Mouse (Mus musculus): ENCODE results near the gene 1700049E17Rik2. TPM values are rescaled to one million over a fixed set of nuclear protein-coding genes. Genes with fewer than 3 reads are reported as not detected.
"Not testable (repeated sequence)": the region's sequence is repeated elsewhere in the genome, so short reads cannot be mapped to it uniquely, and the experiment has no call there.

The 1700049E17Rik2 gene
- not detected in 2 replicates for polyA plus RNA-seq (2015; fragmentation: Nextera tagmentation; extraction: Ambion mirVana)

DNA sequence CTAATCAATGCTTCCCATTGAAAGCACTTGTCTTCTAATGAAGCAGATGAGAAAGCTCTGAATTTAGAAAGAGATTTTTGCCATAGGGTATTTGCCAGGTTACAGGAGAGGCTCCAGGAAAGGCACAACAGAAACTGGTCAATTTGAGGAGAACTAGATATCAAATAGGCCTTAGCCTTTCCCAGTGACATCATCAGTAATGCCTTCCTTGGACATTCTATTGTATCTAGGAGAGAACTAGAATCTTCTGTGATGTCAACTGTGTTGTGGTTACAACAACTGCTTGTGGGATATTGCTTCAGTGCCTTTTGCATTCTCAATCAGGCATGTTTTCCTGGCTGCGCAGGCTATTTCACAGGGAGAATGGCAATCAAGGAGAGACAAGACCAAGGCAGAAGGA is at the start of gene 1700049E17Rik2:
Gene 1700049E17Rik2, plus strand, starts transcription at position 301 of the 400 bp plus-strand sequence.
- WGBS = no CpG with 5 or more reads among the region's 1 CpGs
- DNase-seq (ENCODE audit: low spot score); H3K27me3 ChIP-seq (ENCODE audit: insufficient read depth, low read length); H3K4me2 ChIP-seq (ENCODE audit: low read length); H3K9me3 ChIP-seq (replicated peaks; ENCODE audit: low read length); H3K27ac ChIP-seq; H3K4me1 ChIP-seq (replicated peaks; ENCODE audit: insufficient read depth, low read length); H3K36me3 ChIP-seq (ENCODE audit: insufficient read depth, low read length); H3K4me3 ChIP-seq (replicated peaks; ENCODE audit: low read depth, low read length); ATAC-seq (replicated peaks; ENCODE audit: low FRiP score, low read depth); H3K9ac ChIP-seq (ENCODE audit: low read depth, low read length): not testable (repeated sequence)

DNA sequence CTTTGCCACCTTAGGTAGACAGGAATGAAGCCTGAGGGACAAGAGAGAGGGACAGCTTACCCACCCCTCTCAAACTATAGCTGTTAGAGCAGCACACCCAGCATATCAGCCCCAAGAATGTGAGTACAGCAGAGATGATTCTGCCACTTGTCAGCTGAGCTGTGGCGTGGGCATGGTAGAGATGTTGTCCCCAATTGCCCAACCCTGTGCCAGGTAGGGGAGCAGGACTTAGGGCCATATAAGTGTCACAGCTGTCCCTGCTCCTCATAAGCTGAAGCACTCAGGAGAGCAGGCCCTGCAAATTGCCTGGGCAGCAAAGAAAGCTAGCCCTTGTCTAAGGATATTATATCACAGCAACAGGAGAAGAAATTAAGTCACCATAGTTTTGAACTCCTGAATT is 48.3 kb upstream of the 1700049E17Rik2 start:
- not testable (repeated sequence) for H3K4me3 ChIP-seq (replicated peaks; ENCODE audit: low read depth, low read length); H3K9ac ChIP-seq (ENCODE audit: low read depth, low read length); H3K9me3 ChIP-seq (replicated peaks; ENCODE audit: low read length); DNase-seq (ENCODE audit: low spot score); H3K27me3 ChIP-seq (ENCODE audit: insufficient read depth, low read length); H3K36me3 ChIP-seq (ENCODE audit: insufficient read depth, low read length); H3K4me1 ChIP-seq (replicated peaks; ENCODE audit: insufficient read depth, low read length); H3K4me2 ChIP-seq (ENCODE audit: low read length); ATAC-seq (replicated peaks; ENCODE audit: low FRiP score, low read depth); H3K27ac ChIP-seq
- 81% methylated on average over 1 of the region's 1 CpGs for WGBS

DNA sequence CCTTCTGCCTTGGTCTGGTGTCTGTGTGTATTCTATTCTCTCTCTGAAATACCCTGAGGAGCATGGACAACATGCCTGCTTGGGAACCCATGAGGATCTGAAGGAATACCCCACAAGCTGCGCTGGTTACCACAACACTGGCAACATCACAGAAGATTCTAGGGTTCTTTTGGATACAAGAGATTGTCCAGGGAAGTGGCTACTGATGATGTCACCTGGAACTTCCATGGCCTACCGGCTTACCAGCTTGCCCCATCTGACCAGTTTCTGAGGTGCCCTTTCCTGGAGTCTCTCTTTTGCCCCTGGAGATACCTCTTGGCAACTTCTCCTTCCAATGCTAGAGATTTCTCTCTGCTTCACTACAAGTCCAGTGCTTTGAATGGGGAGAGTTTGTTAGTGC is 17.5 kb upstream of the 1700049E17Rik2 start, which contains the start of gene Gm7970:
Gene Gm7970, minus strand, starts transcription at position 101 of the 400 bp plus-strand sequence.
- H3K27ac ChIP-seq; ATAC-seq (replicated peaks; ENCODE audit: low FRiP score, low read depth); DNase-seq (ENCODE audit: low spot score); H3K27me3 ChIP-seq (ENCODE audit: insufficient read depth, low read length); H3K36me3 ChIP-seq (ENCODE audit: insufficient read depth, low read length); H3K4me2 ChIP-seq (ENCODE audit: low read length); H3K9me3 ChIP-seq (replicated peaks; ENCODE audit: low read length); H3K4me1 ChIP-seq (replicated peaks; ENCODE audit: insufficient read depth, low read length); H3K4me3 ChIP-seq (replicated peaks; ENCODE audit: low read depth, low read length); H3K9ac ChIP-seq (ENCODE audit: low read depth, low read length): not testable (repeated sequence)
- WGBS = no CpG with 5 or more reads among the region's 2 CpGs

DNA sequence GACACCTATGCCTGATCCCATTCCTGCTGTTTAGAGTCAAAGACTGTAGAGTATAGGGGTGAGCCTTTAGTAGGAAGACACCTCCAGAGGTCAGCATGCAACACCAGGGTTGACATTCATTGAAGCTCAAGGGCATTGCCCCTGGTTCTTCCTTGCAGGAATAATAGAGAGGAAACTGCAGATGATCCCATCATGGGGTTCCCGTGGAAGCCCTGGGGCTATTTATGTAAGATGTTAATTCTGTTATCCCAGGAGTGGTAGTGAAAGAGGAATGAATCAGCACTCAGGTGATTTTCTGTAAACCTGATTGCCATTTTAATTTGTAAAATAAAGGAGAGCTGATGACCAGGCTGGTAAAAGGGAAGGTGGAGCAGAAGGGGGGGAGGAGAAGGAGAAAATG is 13.3 kb downstream of the 1700049E17Rik2 start:
- H3K9me3 ChIP-seq (replicated peaks; ENCODE audit: low read length); H3K4me1 ChIP-seq (replicated peaks; ENCODE audit: insufficient read depth, low read length); H3K9ac ChIP-seq (ENCODE audit: low read depth, low read length); H3K27ac ChIP-seq; H3K4me3 ChIP-seq (replicated peaks; ENCODE audit: low read depth, low read length); DNase-seq (ENCODE audit: low spot score); H3K36me3 ChIP-seq (ENCODE audit: insufficient read depth, low read length); ATAC-seq (replicated peaks; ENCODE audit: low FRiP score, low read depth); H3K27me3 ChIP-seq (ENCODE audit: insufficient read depth, low read length); H3K4me2 ChIP-seq (ENCODE audit: low read length): not testable (repeated sequence)
- WGBS = 79% methylated on average over 1 of the region's 1 CpGs

DNA sequence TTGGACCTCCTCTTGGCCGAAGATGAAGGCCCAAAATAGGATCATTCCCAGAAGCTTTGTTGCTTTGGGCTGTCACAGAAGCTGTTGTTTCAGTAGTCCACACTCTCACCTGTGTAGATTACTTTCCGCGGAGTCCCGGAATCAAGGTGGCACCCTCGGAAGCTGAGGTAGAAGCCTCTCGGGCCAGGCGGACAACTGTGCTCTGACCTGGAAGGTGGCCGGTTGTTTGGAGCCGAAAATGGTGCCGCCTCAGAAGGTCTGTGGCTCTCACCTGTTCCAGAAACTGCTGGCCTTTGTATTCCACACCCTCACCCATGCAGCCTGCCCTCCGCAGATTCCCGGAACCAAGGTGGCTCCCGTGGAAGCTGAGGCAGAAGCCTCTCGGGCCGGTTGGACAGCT is 27.9 kb downstream of the 1700049E17Rik2 start:
- 94% methylated on average over 15 of the region's 15 CpGs for WGBS
- H3K27me3 ChIP-seq (ENCODE audit: insufficient read depth, low read length); H3K4me1 ChIP-seq (replicated peaks; ENCODE audit: insufficient read depth, low read length); H3K27ac ChIP-seq; ATAC-seq (replicated peaks; ENCODE audit: low FRiP score, low read depth); H3K4me3 ChIP-seq (replicated peaks; ENCODE audit: low read depth, low read length); DNase-seq (ENCODE audit: low spot score); H3K36me3 ChIP-seq (ENCODE audit: insufficient read depth, low read length); H3K9ac ChIP-seq (ENCODE audit: low read depth, low read length); H3K9me3 ChIP-seq (replicated peaks; ENCODE audit: low read length); H3K4me2 ChIP-seq (ENCODE audit: low read length): not testable (repeated sequence)

DNA sequence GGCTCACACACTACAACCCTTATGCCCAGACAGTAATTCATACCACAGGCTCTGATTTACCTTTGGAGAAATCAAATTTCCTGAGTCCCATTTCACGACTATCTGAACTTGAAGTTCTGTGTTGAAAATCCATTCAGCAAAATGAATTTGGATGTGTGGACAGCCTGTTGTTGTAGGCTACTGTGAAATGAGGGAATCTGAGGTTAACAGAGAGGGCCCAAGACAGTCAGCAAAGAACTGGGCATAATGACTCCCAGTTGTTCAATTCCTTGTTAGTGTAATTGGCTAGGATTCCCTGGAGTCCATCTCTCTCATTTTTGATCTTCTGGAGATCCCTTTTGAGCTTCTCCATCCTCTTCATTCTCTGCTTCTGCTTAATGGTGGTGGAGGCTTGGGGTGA is 37.7 kb downstream of the 1700049E17Rik2 start:
- H3K4me2 ChIP-seq (ENCODE audit: low read length); H3K9ac ChIP-seq (ENCODE audit: low read depth, low read length); ATAC-seq (replicated peaks; ENCODE audit: low FRiP score, low read depth); DNase-seq (ENCODE audit: low spot score); H3K27ac ChIP-seq; H3K4me3 ChIP-seq (replicated peaks; ENCODE audit: low read depth, low read length); H3K9me3 ChIP-seq (replicated peaks; ENCODE audit: low read length); H3K36me3 ChIP-seq (ENCODE audit: insufficient read depth, low read length); H3K4me1 ChIP-seq (replicated peaks; ENCODE audit: insufficient read depth, low read length); H3K27me3 ChIP-seq (ENCODE audit: insufficient read depth, low read length): not testable (repeated sequence)
- WGBS = 88% methylated on average over 1 of the region's 1 CpGs

DNA sequence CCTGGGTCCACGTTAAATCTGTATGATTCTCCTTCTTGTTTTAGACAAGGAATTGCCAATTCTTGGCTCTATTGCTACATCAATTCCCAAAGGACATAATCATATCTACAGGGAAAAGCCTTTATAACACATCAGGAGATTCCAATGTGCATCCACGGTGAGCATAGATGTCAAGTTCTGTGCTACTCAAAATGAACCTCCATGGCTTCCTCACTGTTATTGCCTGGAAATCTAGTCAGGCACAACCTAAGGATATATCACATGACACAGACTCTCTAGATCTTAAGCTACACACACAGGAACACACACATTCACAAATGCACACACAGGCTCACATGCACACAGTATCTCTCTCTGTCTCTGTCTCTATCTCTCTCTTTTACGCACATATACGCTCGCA is 49.5 kb downstream of the 1700049E17Rik2 start:
- DNase-seq (ENCODE audit: low spot score); H3K4me2 ChIP-seq (ENCODE audit: low read length); H3K9ac ChIP-seq (ENCODE audit: low read depth, low read length); H3K9me3 ChIP-seq (replicated peaks; ENCODE audit: low read length); H3K4me1 ChIP-seq (replicated peaks; ENCODE audit: insufficient read depth, low read length); H3K36me3 ChIP-seq (ENCODE audit: insufficient read depth, low read length); H3K27me3 ChIP-seq (ENCODE audit: insufficient read depth, low read length); H3K4me3 ChIP-seq (replicated peaks; ENCODE audit: low read depth, low read length); H3K27ac ChIP-seq; ATAC-seq (replicated peaks; ENCODE audit: low FRiP score, low read depth): not testable (repeated sequence)
- WGBS = 93% methylated on average over 4 of the region's 5 CpGs

DNA sequence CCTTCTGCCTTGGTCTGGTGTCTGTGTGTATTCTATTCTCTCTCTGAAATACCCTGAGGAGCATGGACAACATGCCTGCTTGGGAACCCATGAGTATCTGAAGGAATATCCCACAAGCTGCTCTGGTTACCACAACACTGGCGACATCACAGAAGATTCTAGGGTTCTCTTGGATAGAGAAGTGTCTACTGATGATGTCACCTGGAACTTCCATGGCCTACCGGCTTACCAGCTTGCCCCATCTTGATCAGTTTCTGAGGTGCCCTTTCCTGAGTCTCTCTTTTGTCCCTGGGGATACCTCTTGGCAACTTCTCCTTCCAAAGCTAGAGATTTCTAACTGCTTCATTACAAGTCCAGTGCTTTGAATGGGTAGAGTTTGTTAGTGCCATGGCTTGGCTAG is 51.5 kb downstream of the 1700049E17Rik2 start, which contains the start of gene Gm3072:
Gene Gm3072, minus strand, starts transcription at position 101 of the 400 bp plus-strand sequence.
- not testable (repeated sequence) for H3K36me3 ChIP-seq (ENCODE audit: insufficient read depth, low read length); H3K27me3 ChIP-seq (ENCODE audit: insufficient read depth, low read length); DNase-seq (ENCODE audit: low spot score); H3K4me2 ChIP-seq (ENCODE audit: low read length); H3K4me1 ChIP-seq (replicated peaks; ENCODE audit: insufficient read depth, low read length); H3K9ac ChIP-seq (ENCODE audit: low read depth, low read length); ATAC-seq (replicated peaks; ENCODE audit: low FRiP score, low read depth); H3K9me3 ChIP-seq (replicated peaks; ENCODE audit: low read length); H3K4me3 ChIP-seq (replicated peaks; ENCODE audit: low read depth, low read length); H3K27ac ChIP-seq
- WGBS = 75% methylated on average over 1 of the region's 2 CpGs

DNA sequence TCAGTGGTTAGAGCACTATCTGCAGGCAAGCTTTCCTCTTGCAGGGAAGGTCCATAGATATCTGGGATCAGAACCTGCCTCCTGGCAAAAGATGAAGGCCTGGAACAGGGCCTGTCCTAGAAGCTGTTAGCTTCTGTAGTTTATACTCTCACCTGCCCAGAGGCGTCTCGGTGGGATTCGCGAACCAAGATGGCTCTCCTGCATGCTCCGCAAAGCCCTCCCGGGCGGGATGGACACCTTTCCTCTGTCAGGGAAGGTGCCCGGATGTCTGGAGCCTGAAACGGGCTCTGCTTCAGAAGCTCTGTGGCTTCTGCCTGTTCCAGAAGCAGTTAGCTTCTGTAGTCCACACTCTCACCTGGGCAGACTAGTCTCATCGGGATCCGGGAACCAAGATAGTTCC is 57.1 kb downstream of the 1700049E17Rik2 start:
- WGBS = 87% methylated on average over 9 of the region's 11 CpGs
- H3K27me3 ChIP-seq (ENCODE audit: insufficient read depth, low read length); H3K9me3 ChIP-seq (replicated peaks; ENCODE audit: low read length); H3K36me3 ChIP-seq (ENCODE audit: insufficient read depth, low read length); H3K9ac ChIP-seq (ENCODE audit: low read depth, low read length); H3K4me1 ChIP-seq (replicated peaks; ENCODE audit: insufficient read depth, low read length); DNase-seq (ENCODE audit: low spot score); H3K4me3 ChIP-seq (replicated peaks; ENCODE audit: low read depth, low read length); ATAC-seq (replicated peaks; ENCODE audit: low FRiP score, low read depth); H3K4me2 ChIP-seq (ENCODE audit: low read length); H3K27ac ChIP-seq: not testable (repeated sequence)
